Mouse (Mus musculus) liver, adult 2 months (tissue): ENCODE measurements around the gene Klhl26.

Experiments
- CTCF ChIP-seq: fragments of 200-500 bp; IDR thresholded peaks from 2 replicates; pipeline ENCODE4 v1.5.1; 2011; ENCODE audit warnings: low read depth, low read length, control low read depth
- POLR2A ChIP-seq: fragments of 200-500 bp; IDR thresholded peaks from 2 replicates; pipeline ENCODE4 v1.6.1; 2011; ENCODE audit warnings: low read length, control low read depth; ENCODE audit not compliant: insufficient read depth; ENCODE audit errors: extremely low read depth

- TF ChIP-seq CTCF (no peak), POLR2A (no peak)
Measured at GRCm38 (mm10) chr8:70466305-70466704, 10.5 kb downstream of the Klhl26 start.
